Mouse (Mus musculus) liver, embryonic 12.5 days (tissue): ENCODE data around the gene Irgc1. TPM values are rescaled to one million over a fixed set of nuclear protein-coding genes. Genes with fewer than 3 reads are reported as not detected.

ENCODE experiments used
- ATAC-seq: fragments of 200-750 bp; cut with Nextera tagmentation; 2 replicates; pipeline ENCODE4 v1.8.0; 2017; ENCODE audit warnings: moderate number of reproducible peaks, mild to moderate bottlenecking, moderate library complexity
- H3K27ac ChIP-seq: fragments of 300-500 bp; sonication (generic); 2 replicates; pipeline ENCODE4 v1.5.1; 2016; ENCODE audit warnings: mild to moderate bottlenecking
- H3K27me3 ChIP-seq: fragments of 300-500 bp; sonication (generic); replicated peaks from 2 replicates; pipeline ENCODE4 v1.6.1; 2016; ENCODE audit warnings: mild to moderate bottlenecking, moderate library complexity
- H3K36me3 ChIP-seq: fragments of 300-500 bp; sonication (generic); 2 replicates; pipeline ENCODE4 v1.6.1; 2016; ENCODE audit warnings: mild to moderate bottlenecking, moderate library complexity
- H3K4me1 ChIP-seq: fragments of 300-500 bp; sonication (generic); 2 replicates; pipeline ENCODE4 v1.6.1; 2016
- H3K4me2 ChIP-seq: fragments of 300-500 bp; sonication (generic); 2 replicates; pipeline ENCODE4 v1.6.1; 2016; ENCODE audit warnings: mild to moderate bottlenecking, moderate library complexity
- H3K4me3 ChIP-seq: fragments of 300-500 bp; sonication (generic); 2 replicates; pipeline ENCODE4 v1.5.1; 2016; ENCODE audit warnings: mild to moderate bottlenecking, moderate library complexity
- H3K9ac ChIP-seq: fragments of 300-500 bp; sonication (generic); 2 replicates; pipeline ENCODE4 v1.6.1; 2016; ENCODE audit warnings: mild to moderate bottlenecking, moderate library complexity
- H3K9me3 ChIP-seq: fragments of 300-500 bp; sonication (generic); replicated peaks from 2 replicates; pipeline ENCODE4 v1.6.1; 2016; ENCODE audit warnings: mild to moderate bottlenecking, moderate library complexity
- WGBS: fragments of 180-500 bp; shearing (Covaris S2); methylation state at CpG from one replicate; pipeline ENCODE4 v1.1.7; 2016; ENCODE audit not compliant: insufficient replicate concordance; 5-methylcytosine and 5-hydroxymethylcytosine counted together
- polyA plus RNA-seq: library from polyadenylated mRNA; unstranded; fragments of >200 nt; fragmentation: Nextera tagmentation; extraction: Ambion mirVana; gene quantifications from 2 replicates; pipeline ENCODE4 v1.2.1, GENCODE M21; 2016

Gene Irgc1
- polyA plus RNA-seq, 1 experiment from 2014 or later: not detected

DNA sequence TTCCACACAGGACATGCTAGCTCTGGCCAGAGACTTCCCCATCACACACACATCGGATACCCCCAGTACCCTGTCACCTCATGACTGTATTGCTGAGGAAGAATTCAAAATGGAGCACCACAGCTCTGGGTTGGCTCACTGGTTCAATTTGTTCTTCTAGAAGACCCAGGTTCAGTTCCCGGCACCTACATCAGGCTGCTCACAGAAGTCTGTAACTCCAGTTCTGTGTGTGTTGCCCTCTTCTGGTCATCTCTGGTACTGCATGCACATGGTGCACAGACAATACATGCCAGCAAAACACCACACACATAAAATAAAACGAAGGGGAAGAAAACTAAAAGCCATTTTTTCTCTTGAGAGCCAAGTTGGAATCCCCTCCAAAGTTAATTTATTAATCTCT, 17.0 kb upstream of the Irgc1 start:
- H3K4me1 ChIP-seq: no peaks in the 10 kb centered on the region
- peaks cover 15% of the 10 kb centered on the region; the same call in 1 of the 2 replicates for H3K36me3 ChIP-seq
- 0 out of 2 replicates have a peak, but pooled peaks cover 3% of the 10 kb centered on the region for H3K9me3 ChIP-seq
- H3K9ac ChIP-seq: no peak overlapping the region
- no peak overlapping the region for H3K27ac ChIP-seq
- H3K4me3 ChIP-seq: no peak overlapping the region
- ATAC-seq: no peak
- H3K4me2 ChIP-seq: no peak overlapping the region
- 77% methylated on average over 3 of the region's 3 CpGs for WGBS
- H3K27me3 ChIP-seq: no peaks in the 10 kb centered on the region

- WGBS: 67% methylated on average over 5 of the region's 5 CpGs
- no peak for ATAC-seq
Measured at GRCm38 (mm10) chr7:24467886-24468285, 15.8 kb upstream of the Irgc1 start.

GRCm38 (mm10) chr7:24466835-24467234, 14.7 kb upstream of the Irgc1 start:
- Histone ChIP-seq H3K9ac (no peak overlapping the region), H3K4me3 (no peak overlapping the region), H3K36me3 (peaks cover 9% of the 10 kb centered on the region; the same call in 1 of the 2 replicates), H3K9me3 (no peaks in the 10 kb centered on the region), H3K27me3 (peaks cover 14% of the 10 kb centered on the region), H3K4me1 (peaks cover 14% of the 10 kb centered on the region), H3K4me2 (no peak overlapping the region), H3K27ac (no peak overlapping the region)
- WGBS: 54% methylated on average over 6 of the region's 6 CpGs
- ATAC-seq: no peak

More at GRCm38 (mm10) chr7:24467886-24468285, 15.8 kb upstream of the Irgc1 start:
- Histone ChIP-seq H3K9me3 (0 out of 2 replicates have a peak, but pooled peaks cover 3% of the 10 kb centered on the region), H3K36me3 (peaks cover 14% of the 10 kb centered on the region; the same call in 1 of the 2 replicates), H3K27ac (no peak overlapping the region), H3K4me2 (no peak overlapping the region), H3K4me3 (no peak overlapping the region), H3K4me1 (peaks cover 4% of the 10 kb centered on the region; the same call in 1 of the 2 replicates), H3K9ac (no peak overlapping the region), H3K27me3 (peaks cover 5% of the 10 kb centered on the region)

- Histone ChIP-seq H3K9me3 (no peaks in the 10 kb centered on the region), H3K4me3 (peak within 1 kb of the TSS; percentile 36), H3K4me1 (peaks cover 27% of the 10 kb centered on the region), H3K36me3 (0 out of 2 replicates have a peak, but pooled peaks cover 6% of the 10 kb centered on the region), H3K27me3 (peaks cover 37% of the 10 kb centered on the region), H3K9ac (no peak within 1 kb of the TSS), H3K4me2 (peak within 1 kb of the TSS; percentile 56), H3K27ac (0 out of 2 replicates have a peak within 1 kb of the TSS, but pooled peaks have one; percentile 23)
- peak; percentile 35; the same call in 1 of the 2 replicates for ATAC-seq
- WGBS: 2% methylated on average over 27 of the region's 27 CpGs
Measured at GRCm38 (mm10) chr7:24462388-24463319, 10.6 kb upstream of the Irgc1 start, which contains the start of gene Plaur. Gene Plaur, plus strand, starts transcription at chr7:24462484.

GRCm38 (mm10) chr7:24461376-24462051, 9.4 kb upstream of the Irgc1 start:
- H3K9ac ChIP-seq: no peak overlapping the region
- no peak for ATAC-seq
- WGBS: 28% methylated on average over 14 of the region's 14 CpGs
- H3K4me3 ChIP-seq: no peak overlapping the region
- H3K9me3 ChIP-seq: no peaks in the 10 kb centered on the region
- H3K27ac ChIP-seq: no peak overlapping the region
- H3K4me2 ChIP-seq: no peak overlapping the region
- H3K27me3 ChIP-seq: peaks cover 42% of the 10 kb centered on the region
- H3K36me3 ChIP-seq: 0 out of 2 replicates have a peak, but pooled peaks cover 3% of the 10 kb centered on the region
- H3K4me1 ChIP-seq: peaks cover 27% of the 10 kb centered on the region

DNA sequence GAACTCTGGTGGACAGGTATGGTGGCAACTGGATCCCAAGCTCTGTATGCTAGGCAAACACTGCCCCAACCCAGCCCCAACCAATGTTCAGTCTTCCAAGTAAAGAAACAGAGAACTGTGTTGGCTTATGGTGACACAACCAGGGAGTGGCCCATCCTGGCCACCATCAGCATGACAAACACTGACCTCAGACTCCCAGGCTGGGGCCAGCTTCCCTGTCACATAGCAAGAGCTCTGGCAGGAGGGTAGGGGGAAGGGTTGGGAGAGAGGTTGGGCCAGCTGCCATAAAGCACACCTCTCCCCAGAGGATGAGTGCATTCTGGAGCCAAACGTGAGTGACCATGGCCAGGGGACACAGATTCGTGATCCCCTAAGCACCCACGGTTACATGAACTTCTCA, 7.7 kb upstream of the Irgc1 start:
- H3K4me1 ChIP-seq: peaks cover 27% of the 10 kb centered on the region
- 58% methylated on average over 3 of the region's 3 CpGs for WGBS
- H3K27me3 ChIP-seq: peaks cover 48% of the 10 kb centered on the region
- no peaks in the 10 kb centered on the region for H3K9me3 ChIP-seq
- H3K4me2 ChIP-seq: no peak overlapping the region
- H3K4me3 ChIP-seq: no peak overlapping the region
- no peak overlapping the region for H3K9ac ChIP-seq
- peak; percentile 30; the same call in 1 of the 2 replicates for ATAC-seq
- H3K27ac ChIP-seq: no peak overlapping the region
- H3K36me3 ChIP-seq: no peaks in the 10 kb centered on the region

GRCm38 (mm10) chr7:24459440-24459839, 7.3 kb upstream of the Irgc1 start:
- no peaks in the 10 kb centered on the region for H3K36me3 ChIP-seq
- peaks cover 48% of the 10 kb centered on the region for H3K27me3 ChIP-seq
- 60% methylated on average over 5 of the region's 5 CpGs for whole genome bisulfite sequencing
- H3K4me3 ChIP-seq: no peak overlapping the region
- no peak overlapping the region for H3K27ac ChIP-seq
- ATAC-seq: no peak
- no peak overlapping the region for H3K9ac ChIP-seq
- no peak overlapping the region for H3K4me2 ChIP-seq
- H3K4me1 ChIP-seq: peaks cover 27% of the 10 kb centered on the region
- no peaks in the 10 kb centered on the region for H3K9me3 ChIP-seq

DNA sequence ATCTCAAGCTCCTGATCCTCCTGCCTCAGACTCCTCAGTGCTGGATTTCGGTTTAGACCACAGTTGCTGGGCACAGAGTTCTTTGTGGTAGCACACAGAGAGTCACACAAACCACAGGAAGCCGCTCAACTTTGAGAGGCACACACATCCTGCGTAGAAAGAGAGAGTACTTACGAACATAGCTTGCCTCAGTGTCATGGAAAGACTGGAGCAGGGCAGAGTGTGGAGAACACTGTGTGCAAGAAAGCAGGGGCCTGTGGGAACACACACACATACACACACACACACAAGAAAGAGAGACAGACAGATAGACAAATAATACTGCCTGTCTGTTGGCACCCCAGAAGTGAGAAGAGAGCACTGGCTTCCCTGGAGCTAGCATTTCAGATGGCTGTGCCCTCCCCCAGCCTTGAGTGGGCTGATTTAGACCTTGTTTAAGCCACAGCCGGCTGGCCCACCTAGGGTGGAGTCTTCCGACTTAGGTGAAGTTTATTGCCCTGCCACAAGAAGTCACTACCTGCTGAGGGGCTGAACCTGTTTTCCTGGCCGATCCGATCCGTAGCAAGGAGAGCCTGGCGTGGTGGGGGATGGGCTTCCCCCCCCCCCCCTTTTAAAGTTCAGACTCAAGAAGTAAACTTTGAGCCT, 5.8 kb upstream of the Irgc1 start:
- Histone ChIP-seq H3K9ac (no peak overlapping the region), H3K27ac (peak overlapping the region; percentile 42), H3K27me3 (peaks cover 48% of the 10 kb centered on the region), H3K36me3 (no peaks in the 10 kb centered on the region), H3K4me1 (peaks cover 23% of the 10 kb centered on the region), H3K9me3 (no peaks in the 10 kb centered on the region), H3K4me3 (no peak overlapping the region), H3K4me2 (no peak overlapping the region)
- 31% methylated on average over 10 of the region's 10 CpGs for WGBS
- no peak for ATAC-seq

DNA sequence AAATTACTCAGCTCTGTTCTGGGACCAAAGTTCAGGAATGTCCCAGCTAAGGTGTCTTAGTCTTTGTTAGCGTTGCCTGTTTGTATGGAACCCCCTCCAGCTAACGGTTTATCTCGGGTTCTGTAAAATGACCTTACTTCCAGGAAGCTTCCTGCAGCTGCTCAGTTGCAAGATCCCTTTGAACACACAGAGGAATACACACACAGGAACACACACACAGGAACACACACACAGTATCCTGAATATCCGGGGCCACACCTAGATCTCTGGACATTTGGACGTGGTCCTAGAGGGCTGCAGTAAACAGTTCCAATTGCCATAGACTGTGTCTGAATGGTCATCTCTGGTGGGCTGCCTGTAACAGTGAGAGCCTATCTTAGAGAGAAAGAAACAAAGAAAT, 3.6 kb upstream of the Irgc1 start:
- H3K9ac ChIP-seq: no peak overlapping the region
- H3K4me2 ChIP-seq: no peak overlapping the region
- peaks cover 44% of the 10 kb centered on the region for H3K27me3 ChIP-seq
- H3K36me3 ChIP-seq: no peaks in the 10 kb centered on the region
- H3K4me1 ChIP-seq: peaks cover 16% of the 10 kb centered on the region
- no peak overlapping the region for H3K27ac ChIP-seq
- 57% methylated on average over 5 of the region's 5 CpGs for WGBS
- H3K4me3 ChIP-seq: no peak overlapping the region
- no peak for ATAC-seq
- no peaks in the 10 kb centered on the region for H3K9me3 ChIP-seq

DNA sequence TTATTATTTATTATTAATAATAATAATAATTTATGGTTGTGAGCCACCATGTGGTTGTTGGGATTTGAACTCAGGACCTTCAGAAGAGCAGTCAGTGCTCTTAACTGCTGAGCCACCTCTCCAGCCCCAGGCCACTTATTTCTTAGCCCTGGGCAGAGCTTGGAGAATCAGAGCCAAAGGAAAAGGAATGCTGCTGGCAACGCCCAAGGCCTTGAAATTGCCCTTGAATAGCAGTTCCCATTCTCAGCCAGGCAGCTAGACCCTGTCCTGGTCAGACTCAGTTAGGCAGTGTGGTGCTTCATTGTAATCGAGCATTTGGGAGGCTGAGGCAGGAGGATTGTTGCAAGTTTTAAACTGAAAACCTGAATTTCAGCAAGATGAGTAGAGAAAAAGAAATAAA, 2.1 kb upstream of the Irgc1 start:
- Histone ChIP-seq H3K4me2 (no peak overlapping the region), H3K9ac (no peak overlapping the region), H3K4me3 (no peak overlapping the region), H3K9me3 (no peaks in the 10 kb centered on the region), H3K4me1 (peaks cover 13% of the 10 kb centered on the region), H3K36me3 (no peaks in the 10 kb centered on the region), H3K27ac (no peak overlapping the region), H3K27me3 (peaks cover 36% of the 10 kb centered on the region)
- ATAC-seq: no peak
- WGBS: 53% methylated on average over 2 of the region's 2 CpGs

GRCm38 (mm10) chr7:24450585-24451017, 1.5 kb downstream of the Irgc1 start:
- H3K9ac ChIP-seq: no peak overlapping the region
- H3K4me3 ChIP-seq: no peak overlapping the region
- peak overlapping the region; percentile 4; the same call in 1 of the 2 replicates for H3K4me2 ChIP-seq
- ATAC-seq: peak; percentile 58
- no peak overlapping the region for H3K27ac ChIP-seq
- peaks cover 22% of the 10 kb centered on the region for H3K27me3 ChIP-seq
- no peaks in the 10 kb centered on the region for H3K36me3 ChIP-seq
- H3K4me1 ChIP-seq: peaks cover 13% of the 10 kb centered on the region
- 34% methylated on average over 9 of the region's 9 CpGs for WGBS
- no peaks in the 10 kb centered on the region for H3K9me3 ChIP-seq
